Mouse (Mus musculus): ENCODE data around the gene Cyb5d1.

Cyb5d1 gene

GRCm38 (mm10) chr11:69400083-69400850, 4.8 kb upstream of the Cyb5d1 start:
- no peak for TF ChIP-seq GATA4 (IDR thresholded peaks at IDR 0.05; ENCODE audit: insufficient replicate concordance, low read length)

GRCm38 (mm10) chr11:69399201-69400082, 4.0 kb upstream of the Cyb5d1 start:
- no peak for TF ChIP-seq GATA4 (IDR thresholded peaks at IDR 0.05; ENCODE audit: insufficient replicate concordance, low read length)

GRCm38 (mm10) chr11:69398486-69399200, 3.2 kb upstream of the Cyb5d1 start:
- TF ChIP-seq GATA4 (IDR thresholded peaks at IDR 0.05; ENCODE audit: insufficient replicate concordance, low read length), result no peak

GRCm38 (mm10) chr11:69398059-69398458, 2.6 kb upstream of the Cyb5d1 start, which contains the start of gene Tmem88:
Gene Tmem88 (minus strand): TSS chr11:69398234.
- no peak for TF ChIP-seq GATA4 (IDR thresholded peaks at IDR 0.05; ENCODE audit: insufficient replicate concordance, low read length)

- TF ChIP-seq GATA4 (IDR thresholded peaks at IDR 0.05; ENCODE audit: insufficient replicate concordance, low read length), result no peak
Observed at GRCm38 (mm10) chr11:69397581-69398057, 2.2 kb upstream of the Cyb5d1 start.

- TF ChIP-seq GATA4 (IDR thresholded peaks at IDR 0.05; ENCODE audit: insufficient replicate concordance, low read length), result peak; percentile 85; the same call in 1 of the 2 replicates
Observed at GRCm38 (mm10) chr11:69396772-69397171, 1.3 kb upstream of the Cyb5d1 start.

- TF ChIP-seq GATA4 (IDR thresholded peaks at IDR 0.05; ENCODE audit: insufficient replicate concordance, low read length), result no peak
Observed at GRCm38 (mm10) chr11:69395634-69396373, 373 bp upstream of the Cyb5d1 start.

- no peak for TF ChIP-seq GATA4 (IDR thresholded peaks at IDR 0.05; ENCODE audit: insufficient replicate concordance, low read length)
Observed at GRCm38 (mm10) chr11:69390400-69391034, 4.9 kb downstream of the Cyb5d1 start.

GRCm38 (mm10) chr11:69389531-69390399, 5.7 kb downstream of the Cyb5d1 start:
- TF ChIP-seq GATA4 (IDR thresholded peaks at IDR 0.05; ENCODE audit: insufficient replicate concordance, low read length), result no peak

- no peak for TF ChIP-seq GATA4 (IDR thresholded peaks at IDR 0.05; ENCODE audit: insufficient replicate concordance, low read length)
Observed at GRCm38 (mm10) chr11:69388680-69389079, 6.8 kb downstream of the Cyb5d1 start.

- no peak for TF ChIP-seq GATA4 (IDR thresholded peaks at IDR 0.05; ENCODE audit: insufficient replicate concordance, low read length)
Observed at GRCm38 (mm10) chr11:69386758-69387157, 8.7 kb downstream of the Cyb5d1 start.

GRCm38 (mm10) chr11:69384979-69385378, 10.5 kb downstream of the Cyb5d1 start:
- no peak for TF ChIP-seq GATA4 (IDR thresholded peaks at IDR 0.05; ENCODE audit: insufficient replicate concordance, low read length)

- TF ChIP-seq GATA4 (IDR thresholded peaks at IDR 0.05; ENCODE audit: insufficient replicate concordance, low read length), result no peak
Observed at GRCm38 (mm10) chr11:69382478-69383105, 12.8 kb downstream of the Cyb5d1 start.
